Mouse (Mus musculus): ENCODE results near the gene Ddr2.

- TF ChIP-seq GATA1 (IDR thresholded peaks at IDR 0.05; ENCODE audit: low read length) = no peak
- TF ChIP-seq TAL1 (IDR thresholded peaks at IDR 0.05; ENCODE audit: low read length) = no peak
Observed at GRCm38 (mm10) chr1:170065931-170066330, 44.6 kb downstream of the Ddr2 start.
